Mouse (Mus musculus): ENCODE measurements at regions not wholly inside any gene's neighbourhood (a gene's known extent, or its start where the extent isn't known, plus 50 kb on each side); places are given as distances from the start of the nearest gene placed in this dataset.
A peak's percentile ranks its signal among the peaks of the same experiment; 100 is the strongest.

DNA sequence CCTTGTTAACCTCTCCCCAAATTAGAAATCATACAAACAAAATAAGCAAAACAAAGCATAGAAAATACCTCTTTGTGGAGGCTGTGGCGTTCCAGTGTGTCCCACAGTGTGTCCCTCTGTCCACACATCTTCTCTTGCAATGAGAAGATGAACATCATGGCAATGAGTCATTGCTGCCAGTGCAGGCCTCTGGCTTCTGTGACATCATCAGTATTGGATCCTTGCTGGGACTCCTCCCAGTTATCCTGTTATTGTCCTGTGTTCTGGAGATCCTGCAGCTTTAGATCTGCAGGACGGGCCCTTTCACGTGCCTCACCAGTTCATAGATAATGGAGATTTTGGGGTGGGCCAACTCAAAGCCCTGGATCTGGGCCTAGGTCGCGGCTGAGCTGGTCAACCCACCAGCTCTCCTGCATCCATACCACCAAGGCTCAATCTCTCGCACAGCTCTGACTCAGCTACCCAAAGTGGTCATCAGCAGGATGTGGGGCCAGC is 80.9 kb downstream of the Tmem212 start:
- no peak for DNase-seq (ENCODE audit: low spot score in 2 of 2)

- no peak for DNase-seq (ENCODE audit: low spot score in 2 of 2)
These were observed 91.9 kb downstream of the Tmem212 start for GRCm38 (mm10) chr3:27804271-27804670.

GRCm38 (mm10) chr3:27791633-27791951 is 80.5 kb upstream of the Fndc3b start:
- no peak for DNase-seq (ENCODE audit: low spot score in 2 of 2)

DNA sequence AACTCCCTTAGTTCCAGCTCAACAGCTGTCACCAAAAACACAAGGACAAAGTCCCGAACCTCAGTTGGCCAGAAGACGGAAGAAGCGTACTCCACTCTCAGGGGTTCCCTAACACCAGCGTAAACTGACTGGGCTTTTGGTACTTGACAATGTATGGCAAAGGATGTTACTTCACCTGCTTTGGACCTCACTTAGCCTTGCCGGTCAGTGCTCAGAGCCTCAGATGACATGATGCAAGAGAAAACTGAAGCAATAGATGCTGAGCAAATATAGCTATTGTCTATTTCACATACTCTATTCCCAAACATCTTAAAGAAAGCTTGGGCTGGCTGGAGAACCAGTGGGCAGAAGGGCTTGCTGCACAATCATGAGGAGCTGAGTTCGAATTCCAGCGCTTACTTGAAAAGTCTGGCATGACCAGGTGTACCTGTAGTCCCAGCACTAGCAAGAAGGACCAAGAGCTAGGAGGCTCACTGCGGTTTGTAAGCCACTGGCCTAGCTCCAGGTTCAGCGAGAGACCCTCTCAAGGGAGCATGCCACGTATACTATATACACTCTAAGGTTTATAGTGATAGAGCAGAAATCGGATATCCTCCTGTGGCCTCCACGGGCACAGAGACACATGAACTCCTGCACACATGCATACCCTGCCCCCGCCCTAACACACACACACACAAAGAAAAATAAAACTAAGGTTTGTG is 80.0 kb upstream of the Fndc3b start:
- no peak for DNase-seq (ENCODE audit: low spot score in 2 of 2)

GRCm38 (mm10) chr3:27783926-27784325 is 72.8 kb upstream of the Fndc3b start:
- no peak for DNase-seq (ENCODE audit: low spot score in 2 of 2)

DNA sequence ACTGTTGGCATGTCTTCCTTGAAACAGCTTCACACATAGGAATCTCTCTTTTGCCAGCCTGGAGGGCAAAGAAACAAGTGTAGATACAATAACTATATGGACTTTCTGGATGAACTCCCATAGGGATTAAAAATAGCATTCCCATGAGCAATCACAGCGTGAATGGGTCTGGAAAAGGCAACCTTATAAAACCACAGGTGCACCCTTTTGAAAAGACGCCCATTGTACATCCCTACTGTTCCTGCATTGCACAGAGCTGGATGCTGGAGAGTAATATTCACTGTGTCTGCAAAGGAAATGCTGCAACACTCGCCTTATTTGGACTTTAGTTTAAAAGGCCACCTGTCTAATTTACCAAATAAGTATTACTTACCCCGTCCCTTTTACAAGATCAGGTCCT is 72.4 kb upstream of the Fndc3b start:
- no peak for DNase-seq (ENCODE audit: low spot score in 2 of 2)

DNA sequence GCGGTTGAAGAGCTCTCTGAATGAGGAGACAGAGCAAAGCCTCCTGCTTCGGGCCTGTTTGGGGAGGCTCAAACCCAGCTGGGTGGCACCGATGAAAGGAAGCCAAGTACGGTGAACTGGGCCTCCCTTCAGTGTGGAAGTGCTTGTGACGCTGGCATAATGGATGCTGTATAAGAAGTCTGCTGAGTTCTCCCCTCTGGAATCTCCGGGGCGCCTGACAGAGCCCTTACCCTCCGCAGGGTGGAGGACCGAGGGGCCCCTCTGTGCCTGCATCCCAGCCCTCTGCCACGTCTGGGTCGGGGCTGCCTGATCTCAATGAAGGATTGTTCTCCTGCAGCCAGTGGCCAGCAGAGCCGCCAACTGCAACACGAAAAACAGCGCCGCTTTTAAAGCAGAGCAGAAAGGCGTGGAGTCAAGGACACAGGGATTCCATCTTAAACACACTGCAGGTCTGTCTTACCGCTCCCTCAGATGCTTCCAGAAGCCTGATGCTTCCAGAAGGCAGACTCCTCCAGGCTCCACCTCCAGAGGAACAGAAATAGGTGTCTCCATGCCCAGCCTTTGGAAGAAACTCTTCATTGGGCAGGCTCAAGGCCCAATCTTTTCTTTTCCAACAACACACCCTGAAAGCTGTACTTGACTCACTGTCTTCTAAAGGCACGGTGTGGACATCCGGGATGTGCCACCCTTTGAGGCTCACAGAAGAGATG is 71.1 kb upstream of the Fndc3b start:
- DNase-seq (ENCODE audit: low spot score in 2 of 2): peak; percentile 22 to 29

DNA sequence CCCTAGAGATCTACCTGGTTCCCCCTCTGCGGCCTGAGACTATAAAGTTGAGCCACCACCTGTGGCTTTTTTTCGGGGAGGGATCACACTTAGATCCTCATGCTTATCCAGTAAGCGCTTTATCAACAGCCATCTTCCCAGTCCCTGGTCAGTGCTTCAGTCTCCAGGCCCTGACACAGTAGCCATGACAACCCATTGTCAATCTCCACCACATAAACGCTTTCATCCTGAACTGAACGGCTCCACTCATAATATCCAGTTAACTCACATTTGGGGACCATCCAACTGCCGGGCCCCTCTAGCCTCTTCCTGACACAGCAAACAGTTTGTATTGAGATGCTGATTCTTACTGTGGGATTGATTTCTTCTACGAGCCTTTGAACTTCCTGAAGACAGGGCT is 68.8 kb upstream of the Fndc3b start:
- no peak for DNase-seq (ENCODE audit: low spot score in 2 of 2)

GRCm38 (mm10) chr3:27777751-27778150 is 66.6 kb upstream of the Fndc3b start:
- no peak for DNase-seq (ENCODE audit: low spot score in 2 of 2)

GRCm38 (mm10) chr3:27773176-27773575 is 62.1 kb upstream of the Fndc3b start:
- DNase-seq (ENCODE audit: low spot score in 2 of 2): no peak

GRCm38 (mm10) chr3:27769438-27769837 is 58.3 kb upstream of the Fndc3b start:
- DNase-seq (ENCODE audit: low spot score in 2 of 2): no peak

DNA sequence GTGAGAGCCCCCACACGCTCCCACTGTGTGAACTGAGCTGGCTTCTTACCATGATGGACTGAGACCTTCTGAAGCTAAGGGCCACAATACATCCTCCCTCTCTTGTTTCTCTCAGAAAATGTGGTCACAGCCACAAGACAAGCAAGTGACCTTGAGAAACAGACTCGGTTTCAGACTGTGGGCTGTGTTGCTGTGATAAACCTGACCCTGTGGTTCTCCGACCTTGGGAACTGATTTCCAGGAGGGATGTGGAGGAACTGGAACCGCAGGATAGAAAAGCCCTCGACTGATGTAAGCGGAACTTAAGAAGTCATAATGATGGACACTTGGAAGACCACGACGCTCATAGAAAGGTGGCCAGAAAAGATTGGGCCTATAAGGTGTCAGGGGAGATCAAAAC is 56.1 kb upstream of the Fndc3b start:
- no peak for DNase-seq (ENCODE audit: low spot score in 2 of 2)

- DNase-seq (ENCODE audit: low spot score in 2 of 2): no peak
These were observed 55.3 kb upstream of the Fndc3b start for GRCm38 (mm10) chr3:27766421-27766820.

- DNase-seq (ENCODE audit: low spot score in 2 of 2): peak; percentile 7 to 35
These were observed 54.8 kb upstream of the Fndc3b start for GRCm38 (mm10) chr3:27765929-27766328.

- DNase-seq (ENCODE audit: low spot score in 2 of 2): no peak
These were observed 53.4 kb upstream of the Fndc3b start for GRCm38 (mm10) chr3:27764556-27764955.

DNA sequence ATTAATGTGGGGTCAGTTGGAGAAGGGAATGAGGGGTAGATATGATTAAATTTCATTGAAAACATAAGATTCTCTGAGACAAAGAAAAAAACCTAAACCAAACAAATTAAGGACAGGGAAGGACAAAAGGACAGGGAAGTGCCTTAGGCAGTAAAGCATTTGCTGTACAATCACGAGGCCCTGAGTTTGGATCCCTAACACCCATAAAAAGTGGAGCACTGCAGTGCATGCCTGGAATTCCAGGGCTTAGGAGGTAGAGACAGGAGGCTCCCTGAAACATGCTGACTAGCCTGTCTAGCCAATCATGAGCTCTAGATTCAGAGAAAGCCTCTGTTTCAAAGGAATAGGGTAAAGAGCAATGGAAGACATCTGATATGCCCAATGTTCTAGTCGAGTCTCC is 49.9 kb upstream of the Fndc3b start:
- no peak for DNase-seq (ENCODE audit: low spot score in 2 of 2)
